Mouse (Mus musculus) embryonic fibroblast, embryonic 13.5 days (primary cell): ENCODE data around the gene BC051142.

Experiments
- CTCF ChIP-seq: IDR thresholded peaks from 2 replicates; pipeline ENCODE4 v1.5.1; 2011; ENCODE audit warnings: mild to moderate bottlenecking, control low read depth, low read length, moderate library complexity, borderline replicate concordance; ENCODE audit not compliant: insufficient read depth
- POLR2A ChIP-seq: IDR thresholded peaks from 2 replicates; pipeline ENCODE4 v1.6.1; 2011; ENCODE audit warnings: low read depth, mild to moderate bottlenecking, control low read depth, low read length, moderate library complexity

DNA sequence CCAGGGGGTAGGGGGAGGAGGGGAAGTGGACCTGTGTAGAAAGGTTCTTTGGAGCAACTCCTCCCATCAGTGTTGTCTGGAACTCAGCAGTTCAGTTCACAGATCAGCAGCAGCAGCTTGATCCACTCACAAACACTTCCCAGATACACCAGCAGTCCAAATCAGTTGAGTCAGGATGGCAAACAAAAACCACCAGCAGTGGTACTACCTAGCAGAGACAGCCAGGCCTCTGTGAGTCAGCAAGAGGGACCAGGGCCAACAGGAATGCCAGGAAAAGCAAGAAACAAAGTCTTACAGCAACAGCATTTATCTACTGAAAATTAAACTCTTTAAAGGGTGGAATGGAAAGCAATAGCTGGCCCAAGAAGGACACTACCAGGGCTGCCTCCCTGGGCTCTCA, 29.0 kb downstream of the BC051142 start:
- TF ChIP-seq CTCF: no peak
- TF ChIP-seq POLR2A: no peak
